Mouse (Mus musculus) myocyte (in vitro differentiated cells): ENCODE data around the gene March5. TPM values are rescaled to one million over a fixed set of nuclear protein-coding genes. Genes with fewer than 3 reads are reported as not detected.

ENCODE experiments used
- H3K27me3 ChIP-seq: one replicate; pipeline ENCODE4 v1.6.1; 2011; ENCODE audit not compliant: control insufficient read depth, insufficient read depth, insufficient read length
- H3K36me3 ChIP-seq: one replicate; pipeline ENCODE4 v1.6.1; 2011; ENCODE audit not compliant: control insufficient read depth, insufficient read depth
- H3K4me2 ChIP-seq: one replicate; pipeline ENCODE4 v1.6.1; 2011; ENCODE audit warnings: low read depth, control low read depth
- H3K4me3 ChIP-seq: one replicate; pipeline ENCODE4 v1.5.1; 2011; ENCODE audit warnings: mild to moderate bottlenecking, control low read depth, moderate library complexity
- H3K79me2 ChIP-seq: one replicate; pipeline ENCODE4 v1.6.1; 2011; ENCODE audit not compliant: control insufficient read depth, insufficient read depth
- H3ac ChIP-seq: one replicate; pipeline ENCODE4 v1.6.1; 2011; ENCODE audit not compliant: control insufficient read depth, insufficient read length
- CEBPB ChIP-seq: IDR thresholded peaks from 2 replicates; pipeline ENCODE4 v1.6.1; 2011; ENCODE audit warnings: mild to moderate bottlenecking, moderate library complexity; ENCODE audit not compliant: poor library complexity, insufficient read depth, severe bottlenecking
- E2F4 ChIP-seq: IDR thresholded peaks from one replicate; pipeline ENCODE4 v1.6.1; 2011; ENCODE audit warnings: mild to moderate bottlenecking, control low read depth, moderate library complexity; ENCODE audit not compliant: insufficient read depth
- MAX ChIP-seq: IDR thresholded peaks from one replicate; pipeline ENCODE4 v1.6.1; 2011; ENCODE audit warnings: low read depth, mild to moderate bottlenecking, control low read depth
- MYOD1 ChIP-seq, 3 experiments: IDR thresholded peaks; one replicate each; pipeline ENCODE4 v1.6.1; 2011; ENCODE audit warnings: control low read depth in 2 of 3, low read depth in 2 of 3, mild to moderate bottlenecking in 2 of 3, moderate library complexity in 1 of 3; ENCODE audit not compliant: insufficient read length in 2 of 3, control insufficient read depth in 1 of 3
- MYOG ChIP-seq, 3 experiments: IDR thresholded peaks; one replicate each; pipeline ENCODE4 v1.6.1; 2011; ENCODE audit warnings: control low read depth in 2 of 3, low read depth in 2 of 3, mild to moderate bottlenecking in 2 of 3; ENCODE audit not compliant: insufficient read length in 2 of 3, control insufficient read depth in 1 of 3, insufficient read depth in 1 of 3
- POLR2A ChIP-seq: IDR thresholded peaks from one replicate; pipeline ENCODE4 v1.6.1; 2011; ENCODE audit warnings: low read depth, mild to moderate bottlenecking, control low read depth, moderate library complexity; ENCODE audit not compliant: insufficient read length
- POLR2AphosphoS2 ChIP-seq: IDR thresholded peaks from one replicate; pipeline ENCODE4 v1.6.1; 2011; ENCODE audit warnings: low read depth, control low read depth; ENCODE audit not compliant: insufficient read length
- REST ChIP-seq: IDR thresholded peaks from one replicate; pipeline ENCODE4 v1.6.1; 2011; ENCODE audit warnings: mild to moderate bottlenecking, control low read depth, moderate library complexity; ENCODE audit not compliant: insufficient read depth, insufficient read length
- SRF ChIP-seq: IDR thresholded peaks from one replicate; pipeline ENCODE4 v1.6.1; 2011; ENCODE audit warnings: low read depth; ENCODE audit not compliant: control insufficient read depth, insufficient read length
- TCF12 ChIP-seq: IDR thresholded peaks from one replicate; pipeline ENCODE4 v1.6.1; 2011; ENCODE audit warnings: mild to moderate bottlenecking, control low read depth; ENCODE audit not compliant: poor library complexity, insufficient read depth, severe bottlenecking
- TCF3 ChIP-seq: IDR thresholded peaks from one replicate; pipeline ENCODE4 v1.6.1; 2011; ENCODE audit warnings: low read depth, control low read depth; ENCODE audit not compliant: insufficient read length
- USF1 ChIP-seq: IDR thresholded peaks from one replicate; pipeline ENCODE4 v1.6.1; 2011; ENCODE audit warnings: low read depth, mild to moderate bottlenecking, control low read depth, moderate library complexity
- polyA plus RNA-seq: library from polyadenylated mRNA; unstranded; fragments of >200 nt; fragmentation: generic; extraction: Trizol; gene quantifications from one replicate; pipeline ENCODE4 v1.2.1, GENCODE M21; 2012; ENCODE audit warnings: missing spikeins

Gene March5
- polyA plus RNA-seq, 1 experiment = 73.5 TPM

- H3K79me2 ChIP-seq = no peaks in the 10 kb centered on the region
- H3K36me3 ChIP-seq = no peaks in the 10 kb centered on the region
- H3K4me3 ChIP-seq = no peak overlapping the region
- no peak overlapping the region for H3K4me2 ChIP-seq
- TF ChIP-seq TCF12 (no peak), SRF (no peak), CEBPB (no peak), POLR2A (no peak), MYOG (IDR thresholded peaks at IDR 0.05; ENCODE audit: control insufficient read depth in 1 of 3, insufficient read depth in 1 of 3, insufficient read length in 2 of 3, low read depth in 2 of 3) (no peak), USF1 (no peak), MAX (no peak), TCF3 (no peak), POLR2AphosphoS2 (no peak), REST (no peak), E2F4 (no peak), MYOD1 (IDR thresholded peaks at IDR 0.05; ENCODE audit: control insufficient read depth in 1 of 3, insufficient read length in 2 of 3, low read depth in 2 of 3) (no peak)
- no peak overlapping the region for H3ac ChIP-seq
- H3K27me3 ChIP-seq = no peaks in the 10 kb centered on the region
Measured at GRCm38 (mm10) chr19:37246859-37247258, 39.5 kb downstream of the March5 start.

DNA sequence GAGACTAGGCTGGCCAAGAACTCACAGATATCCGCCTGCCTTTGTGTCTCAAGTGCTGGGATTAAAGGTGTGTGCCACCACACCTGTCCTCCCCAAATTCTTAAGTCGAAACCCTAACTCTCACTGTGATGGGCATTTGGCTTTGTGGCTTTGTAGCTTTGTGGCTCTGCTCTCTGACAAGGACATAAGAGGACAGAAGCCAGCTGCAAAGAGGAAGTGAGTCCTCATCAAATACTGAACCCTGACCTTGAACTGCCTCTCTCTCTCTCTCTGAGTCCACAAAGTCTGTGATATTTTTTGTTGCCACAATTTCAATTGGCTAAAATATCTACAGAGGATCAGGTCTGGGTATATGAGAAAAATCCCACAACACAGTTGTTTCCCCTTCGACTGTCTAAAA lies 40.9 kb downstream of the March5 start:
- TF ChIP-seq SRF = no peak
- no peak for TF ChIP-seq TCF3
- no peak for TF ChIP-seq REST
- no peak for TF ChIP-seq E2F4
- TF ChIP-seq USF1 = no peak
- no peak for TF ChIP-seq TCF12
- no peak for TF ChIP-seq MYOG (IDR thresholded peaks at IDR 0.05; ENCODE audit: control insufficient read depth in 1 of 3, insufficient read depth in 1 of 3, insufficient read length in 2 of 3, low read depth in 2 of 3)
- no peak for TF ChIP-seq POLR2AphosphoS2
- TF ChIP-seq MYOD1 (IDR thresholded peaks at IDR 0.05; ENCODE audit: control insufficient read depth in 1 of 3, insufficient read length in 2 of 3, low read depth in 2 of 3) = no peak
- TF ChIP-seq POLR2A = no peak
- no peak for TF ChIP-seq CEBPB
- no peak for TF ChIP-seq MAX
- Histone ChIP-seq H3K27me3 (no peaks in the 10 kb centered on the region), H3K4me2 (no peak overlapping the region), H3K4me3 (no peak overlapping the region), H3K36me3 (no peaks in the 10 kb centered on the region), H3ac (no peak overlapping the region), H3K79me2 (no peaks in the 10 kb centered on the region)

- no peaks in the 10 kb centered on the region for H3K79me2 ChIP-seq
- no peak overlapping the region for H3ac ChIP-seq
- H3K4me3 ChIP-seq = no peak overlapping the region
- no peaks in the 10 kb centered on the region for H3K27me3 ChIP-seq
- TF ChIP-seq TCF12 = no peak
- TF ChIP-seq SRF = no peak
- no peak for TF ChIP-seq MYOG (IDR thresholded peaks at IDR 0.05; ENCODE audit: control insufficient read depth in 1 of 3, insufficient read depth in 1 of 3, insufficient read length in 2 of 3, low read depth in 2 of 3)
- no peak overlapping the region for H3K4me2 ChIP-seq
- H3K36me3 ChIP-seq = no peaks in the 10 kb centered on the region
Measured at GRCm38 (mm10) chr19:37252104-37252503, 44.8 kb downstream of the March5 start.

DNA sequence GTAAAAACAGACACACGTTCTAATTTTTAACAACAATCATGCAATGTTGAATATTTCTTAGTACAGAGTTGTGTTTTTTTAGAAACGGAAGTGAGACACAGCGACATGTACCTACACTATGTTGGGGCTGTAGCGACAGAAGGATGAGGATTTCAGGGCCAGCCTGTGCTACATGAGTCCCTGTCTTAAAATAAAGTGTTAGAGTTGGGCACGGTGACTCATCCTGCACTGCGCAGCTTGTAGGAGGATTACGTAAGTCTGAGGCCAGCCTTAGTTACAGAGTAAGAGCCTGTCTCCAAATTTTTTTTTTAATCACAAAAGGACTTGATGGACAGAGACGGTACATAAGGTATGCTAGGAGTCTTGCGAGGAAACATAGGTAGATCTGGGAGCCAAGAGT lies 48.0 kb downstream of the March5 start:
- no peaks in the 10 kb centered on the region for H3K79me2 ChIP-seq
- no peak overlapping the region for H3ac ChIP-seq
- no peak overlapping the region for H3K4me2 ChIP-seq
- H3K27me3 ChIP-seq = no peaks in the 10 kb centered on the region
- no peak overlapping the region for H3K4me3 ChIP-seq
- peak; percentile 61; the same call in 1 of the 2 replicates for TF ChIP-seq CEBPB
- TF ChIP-seq POLR2A = no peak
- H3K36me3 ChIP-seq = no peaks in the 10 kb centered on the region

DNA sequence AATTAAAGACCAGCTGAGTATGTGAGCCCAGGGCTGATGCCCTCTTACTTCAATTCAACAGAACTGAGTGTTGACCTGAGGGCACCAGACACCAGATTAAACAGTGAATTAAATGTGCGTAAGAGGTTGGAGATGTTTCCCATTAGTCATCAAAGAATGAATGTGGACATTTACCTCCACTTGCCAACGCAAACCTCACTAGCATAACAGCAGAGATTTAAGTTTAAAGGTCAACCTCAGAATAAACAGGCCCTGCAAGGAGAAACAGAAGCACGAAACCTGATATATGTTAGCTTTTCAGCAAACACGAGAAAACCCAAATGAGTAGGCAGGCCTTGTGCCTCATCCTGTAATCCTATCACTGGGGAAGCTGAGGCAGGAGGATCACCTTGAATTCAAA lies 55.0 kb downstream of the March5 start:
- no peaks in the 10 kb centered on the region for H3K79me2 ChIP-seq
- H3K4me2 ChIP-seq = no peak overlapping the region
- TF ChIP-seq TCF12 (no peak), MYOD1 (IDR thresholded peaks at IDR 0.05; ENCODE audit: control insufficient read depth in 1 of 3, insufficient read length in 2 of 3, low read depth in 2 of 3) (no peak), TCF3 (no peak), SRF (no peak), CEBPB (no peak), MYOG (IDR thresholded peaks at IDR 0.05; ENCODE audit: control insufficient read depth in 1 of 3, insufficient read depth in 1 of 3, insufficient read length in 2 of 3, low read depth in 2 of 3) (no peak), POLR2A (no peak), E2F4 (no peak), REST (no peak)
- H3K36me3 ChIP-seq = no peaks in the 10 kb centered on the region
- no peaks in the 10 kb centered on the region for H3K27me3 ChIP-seq
- no peak overlapping the region for H3K4me3 ChIP-seq
- H3ac ChIP-seq = no peak overlapping the region
